Mouse (Mus musculus) ES-Bruce4 (cell line): ENCODE results near the gene Ppa1.

ENCODE experiments used
- CTCF ChIP-seq: IDR thresholded peaks from one replicate; pipeline ENCODE4 v1.8.1; 2011; ENCODE audit warnings: low read depth, low read length
- EP300 ChIP-seq: IDR thresholded peaks from 2 replicates; pipeline ENCODE4 v1.6.1; 2011; ENCODE audit warnings: low read depth, low read length; ENCODE audit not compliant: insufficient read depth

GRCm38 (mm10) chr10:61675935-61676334 is 27.6 kb downstream of the Ppa1 start:
- TF ChIP-seq EP300 = no peak
- no peak for TF ChIP-seq CTCF
